Mouse (Mus musculus) liver, embryonic 15.5 days (tissue): Measurements from ENCODE around the gene Olfr645. TPM values are rescaled to one million over a fixed set of nuclear protein-coding genes. Genes with fewer than 3 reads are reported as not detected.

Experiments
- polyA plus RNA-seq: library from polyadenylated mRNA; unstranded; fragments of >200 nt; fragmentation: Nextera tagmentation; extraction: Ambion mirVana; gene quantifications from 2 replicates; pipeline ENCODE4 v1.2.1, GENCODE M21; 2015

The Olfr645 gene
- polyA plus RNA-seq, 1 experiment from 2014 or later: not detected

Other genes starting within 250 kb of the Olfr645 start
- gene Hbb-bh2, start 244.9 kb downstream of the Olfr645 start, polyA plus RNA-seq: not detected in 2 replicates
- gene Hbb-bh1, start 242.3 kb downstream of the Olfr645 start, polyA plus RNA-seq: 44.8 and 64.6 TPM in 2 replicates
- 304 and 542 TPM in 2 replicates for gene Hbb-y, start 232.2 kb downstream of the Olfr645 start, polyA plus RNA-seq
- 0.13 TPM in 1 of 2 replicates, not detected in the other for gene Olfr66, start 199.2 kb downstream of the Olfr645 start, polyA plus RNA-seq
- gene Olfr64, start 191.0 kb downstream of the Olfr645 start, polyA plus RNA-seq: not detected in 2 replicates
- not detected in 2 replicates for gene Olfr65, start 182.0 kb downstream of the Olfr645 start, polyA plus RNA-seq
- 0.20 and 0.48 TPM in 2 replicates for gene Olfr631, start 156.6 kb downstream of the Olfr645 start, polyA plus RNA-seq
- gene Olfr632, start 151.1 kb downstream of the Olfr645 start, polyA plus RNA-seq: 0.16 and 0.23 TPM in 2 replicates
- 0.02 TPM in 1 of 2 replicates, not detected in the other for gene Olfr633, start 141.0 kb downstream of the Olfr645 start, polyA plus RNA-seq
- gene Olfr635, start 114.3 kb downstream of the Olfr645 start, polyA plus RNA-seq: not detected in 2 replicates
- gene Olfr638, start 86.7 kb downstream of the Olfr645 start, polyA plus RNA-seq: not detected in 2 replicates
- gene Olfr639, start 68.2 kb downstream of the Olfr645 start, polyA plus RNA-seq: not detected in 2 replicates
- not detected in 2 replicates for gene Olfr640, start 59.9 kb downstream of the Olfr645 start, polyA plus RNA-seq
- not detected in 2 replicates for gene Olfr641, start 50.0 kb downstream of the Olfr645 start, polyA plus RNA-seq
- gene Olfr642, start 32.8 kb downstream of the Olfr645 start, polyA plus RNA-seq: not detected in 2 replicates
- not detected in 2 replicates for gene 4930516K23Rik, start 24.0 kb downstream of the Olfr645 start, polyA plus RNA-seq
- not detected in 2 replicates for gene Olfr644, start 13.6 kb downstream of the Olfr645 start, polyA plus RNA-seq
- not detected in 2 replicates for gene Olfr646, start 19.4 kb upstream of the Olfr645 start, polyA plus RNA-seq
- gene Ubqln5, start 44.4 kb upstream of the Olfr645 start, polyA plus RNA-seq: not detected in 2 replicates
- gene Olfr643, start 51.9 kb upstream of the Olfr645 start, polyA plus RNA-seq: not detected in 2 replicates
- not detected in 2 replicates for gene Ubqln3, start 57.8 kb upstream of the Olfr645 start, polyA plus RNA-seq
- not detected in 2 replicates for gene Ubqlnl, start 65.1 kb upstream of the Olfr645 start, polyA plus RNA-seq
- gene Olfm5, start 79.4 kb upstream of the Olfr645 start, polyA plus RNA-seq: not detected in 2 replicates
- 0.06 and 0.08 TPM in 2 replicates for gene Olfr648, start 97.9 kb upstream of the Olfr645 start, polyA plus RNA-seq
- not detected in 2 replicates for gene Olfr649, start 110.5 kb upstream of the Olfr645 start, polyA plus RNA-seq
- gene Trim6, start 133.3 kb upstream of the Olfr645 start, polyA plus RNA-seq: 0.43 and 0.50 TPM in 2 replicates
- 1.6 and 1.8 TPM in 2 replicates for gene Trim34a, start 159.0 kb upstream of the Olfr645 start, polyA plus RNA-seq
- gene Trim5, start 202.6 kb upstream of the Olfr645 start, polyA plus RNA-seq: 0.32 and 0.37 TPM in 2 replicates
- gene Trim12a, start 230.0 kb upstream of the Olfr645 start, polyA plus RNA-seq: 3.1 and 3.4 TPM in 2 replicates
- 0.07 TPM in 1 of 2 replicates, not detected in the other for gene Trim34b, start 244.0 kb upstream of the Olfr645 start, polyA plus RNA-seq